Mouse (Mus musculus) stomach, postnatal 0 days (tissue): ENCODE data around the gene Trp63.

ENCODE experiments used
- CTCF ChIP-seq: IDR thresholded peaks from 2 replicates; pipeline ENCODE4 v1.5.1; 2016; ENCODE audit warnings: antibody characterized with exemption, low read depth, mild to moderate bottlenecking, moderate library complexity
- EP300 ChIP-seq: optimal IDR thresholded peaks from 2 replicates; pipeline ENCODE3; 2016; ENCODE audit warnings: antibody characterized with exemption

DNA sequence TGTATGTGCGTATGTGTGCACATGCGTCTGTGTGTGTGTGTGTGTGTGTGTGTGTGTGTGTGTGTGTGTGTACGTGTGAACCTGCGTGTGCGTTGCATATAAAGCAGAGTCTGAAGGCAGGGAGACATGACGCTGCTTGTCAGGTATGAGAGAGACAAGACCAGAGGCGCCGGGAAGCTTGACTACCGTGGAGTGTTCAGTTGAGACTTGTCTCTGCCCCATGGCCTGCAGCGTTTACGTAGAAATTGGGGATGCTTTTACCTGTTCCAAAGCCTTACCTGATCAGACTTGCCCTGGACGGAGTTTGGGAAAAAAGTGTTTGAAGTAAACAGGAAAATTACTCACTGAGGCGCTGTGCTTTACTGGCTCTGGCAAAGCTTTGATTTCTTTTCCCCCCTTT is 160.1 kb downstream of the Trp63 start:
- TF ChIP-seq CTCF (no peak), EP300 (peak; percentile 55)
